ENCODE assay signal across 10 mouse cellular contexts in genomic region chr6:51641965-51642364, GRCm38 (mm10).
DNase-seq lines count a peak whose midpoint lies in the region; ATAC-seq and TF ChIP-seq lines count a peak whose summit lies in the region.
"Had no signal": no experiment of that assay in that cellular context is flagged by ENCODE, and none has a peak within 500 bp of the region (broad histone marks: within the 10 kb centered on the region; RNA-seq: fewer than 3 reads in every experiment).

No protein-coding gene starts in this region.

- TF ChIP-seq CTCF in lung, postnatal 0 days (IDR thresholded peaks at IDR 0.05) = no peak

- H3K4me1 ChIP-seq in heart, embryonic 11.5 days (ENCODE audit: control insufficient read depth, insufficient read depth, low read length) = no peaks in the 10 kb centered on the region
- H3K4me1 ChIP-seq in lung, postnatal 0 days (ENCODE audit: insufficient read depth, low read depth, low read length) = no peaks in the 10 kb centered on the region
- H3K4me1 ChIP-seq: neural tube, embryonic 12.5 days had no signal

- H3K36me3 ChIP-seq in heart, embryonic 11.5 days (ENCODE audit: control insufficient read depth, insufficient read depth, low read length) = no peaks in the 10 kb centered on the region
- no peaks in the 10 kb centered on the region for H3K36me3 ChIP-seq in lung, postnatal 0 days (ENCODE audit: insufficient read depth, low read length)
- H3K36me3 ChIP-seq: neural tube, embryonic 12.5 days had no signal

- no peak overlapping the region for H3K27ac ChIP-seq in heart, embryonic 11.5 days (ENCODE audit: low read depth, low read length)
- no peak overlapping the region for H3K27ac ChIP-seq in lung, postnatal 0 days (ENCODE audit: low read length)
- H3K27ac ChIP-seq: neural tube, embryonic 12.5 days had no signal

- H3K9ac ChIP-seq in heart, embryonic 11.5 days (ENCODE audit: low read depth, low read length) = no peak overlapping the region
- no peak overlapping the region for H3K9ac ChIP-seq in lung, postnatal 0 days (replicated peaks; ENCODE audit: low read depth)
- H3K9ac ChIP-seq: neural tube, embryonic 12.5 days had no signal

- peak; percentile 92 for TF ChIP-seq EP300 in lung, postnatal 0 days (IDR thresholded peaks at IDR 0.05)

- no peaks in the 10 kb centered on the region for H3K9me3 ChIP-seq in heart, embryonic 11.5 days (replicated peaks; ENCODE audit: control insufficient read depth, low read length)
- no peaks in the 10 kb centered on the region for H3K9me3 ChIP-seq in lung, postnatal 0 days (ENCODE audit: low read length)
- H3K9me3 ChIP-seq: neural tube, embryonic 12.5 days had no signal

- WGBS in heart, embryonic 11.5 days (ENCODE audit: insufficient replicate concordance) = 80% methylated on average over 5 of the region's 5 CpGs
- 53% methylated on average over 5 of the region's 5 CpGs for WGBS in lung, postnatal 0 days

- H3K27me3 ChIP-seq in heart, embryonic 11.5 days (ENCODE audit: control insufficient read depth, insufficient read depth, low read length) = no peaks in the 10 kb centered on the region
- H3K27me3 ChIP-seq in lung, postnatal 0 days (replicated peaks; ENCODE audit: insufficient read depth, low read length) = no peaks in the 10 kb centered on the region
- H3K27me3 ChIP-seq: neural tube, embryonic 12.5 days had no signal

- no peak overlapping the region for H3K4me2 ChIP-seq in heart, embryonic 11.5 days
- no peak overlapping the region for H3K4me2 ChIP-seq in lung, postnatal 0 days (replicated peaks; ENCODE audit: low read depth, low read length)
- H3K4me2 ChIP-seq: neural tube, embryonic 12.5 days had no signal

- DNase-seq in heart, adult 18-20 months = peak; percentile 18 to 21
- DNase-seq in urinary bladder, postnatal 14 days (ENCODE audit: low spot score) = peak; percentile 23
- no peak for DNase-seq in urinary bladder, adult 18-20 months (ENCODE audit: low spot score in 2 of 2)
- peak; percentile 74 for DNase-seq in lung, postnatal 0 days (ENCODE audit: low spot score)
- DNase-seq in thymus, postnatal 10 days (ENCODE audit: low spot score in 2 of 2) = no peak
- DNase-seq in left cerebral cortex, adult 11 months (ENCODE audit: low spot score) = no peak
- no peak for DNase-seq in ovary, postnatal 36 days (ENCODE audit: low spot score)

- no peak overlapping the region for H3K4me3 ChIP-seq in heart, embryonic 11.5 days (ENCODE audit: low read depth, low read length)
- no peak overlapping the region for H3K4me3 ChIP-seq in lung, postnatal 0 days (ENCODE audit: low read depth, low read length)
- H3K4me3 ChIP-seq: neural tube, embryonic 12.5 days had no signal

- no peak for ATAC-seq in heart, embryonic 11.5 days (replicated peaks; ENCODE audit: insufficient number of reproducible peaks, low FRiP score, low TSS enrichment)
- peak; percentile 78 for ATAC-seq in lung, postnatal 0 days
- ATAC-seq: hindbrain, embryonic 16.5 days had no signal

Comparison
In these comparisons a context has a peak if more than half of its experiments do, and no peak if none do; other contexts are left out.
1. DNase-seq: peak in heart, adult 18-20 months (2 of 2), urinary bladder, postnatal 14 days (single experiment) and lung, postnatal 0 days (single experiment); none in urinary bladder, adult 18-20 months (0 of 2), thymus, postnatal 10 days (0 of 2), left cerebral cortex, adult 11 months (single experiment) and ovary, postnatal 36 days (single experiment).